ENCODE assay signal across 8 mouse cellular contexts in genomic region chr19:46502069-46502455, GRCm38 (mm10). TPM values are rescaled to one million over a fixed set of nuclear protein-coding genes. Genes with fewer than 3 reads are reported as not detected.
DNase-seq lines count a peak whose midpoint lies in the region; ATAC-seq and TF ChIP-seq lines count a peak whose summit lies in the region.

No protein-coding gene starts in this region.

- TF ChIP-seq CTCF in thymus, adult 2 months (IDR thresholded peaks at IDR 0.05; ENCODE audit: borderline replicate concordance, control insufficient read depth, extremely low read depth, insufficient read depth, low read length, poor library complexity): peak; percentile 51; the same call in 1 of the 2 replicates

- no peak for ATAC-seq in megakaryocyte, adult 5-6 weeks (ENCODE audit: poor library complexity, severe bottlenecking)
- ATAC-seq in liver, embryonic 11.5 days (replicated peaks; ENCODE audit: low FRiP score): no peak
- ATAC-seq in neural tube, embryonic 15.5 days (ENCODE audit: low FRiP score): no peak

- DNase-seq in cerebellum, postnatal 10 days: peak; percentile 79
- peak; percentile 74 to 83 for DNase-seq in gastrocnemius, postnatal 4 days (ENCODE audit: low spot score in 2 of 2)
- peak; percentile 83 for DNase-seq in kidney, adult 18-20 months
- peak; percentile 83 for DNase-seq in liver, embryonic 11.5 days (ENCODE audit: low spot score)
- peak; percentile 87 for DNase-seq in thymus, adult 2 months

- TF ChIP-seq POLR2A in thymus, adult 2 months (IDR thresholded peaks at IDR 0.05; ENCODE audit: control insufficient read depth, extremely low read depth, insufficient read depth, low read length, poor library complexity): peak; percentile 38; the same call in 1 of the 2 replicates

- H3K9ac ChIP-seq in liver, embryonic 11.5 days (ENCODE audit: low read depth, low read length): peak overlapping the region; percentile 99
- peak overlapping the region; percentile 96 for H3K9ac ChIP-seq in neural tube, embryonic 15.5 days (replicated peaks)

- peak overlapping the region; percentile 99 for H3K4me2 ChIP-seq in liver, embryonic 11.5 days
- H3K4me2 ChIP-seq in neural tube, embryonic 15.5 days: peak overlapping the region; percentile 96

- H3K36me3 ChIP-seq in megakaryocyte, embryonic 14.5 days (replicated peaks; ENCODE audit: low read length): peaks cover 46% of the 10 kb centered on the region
- peaks cover 16% of the 10 kb centered on the region for H3K36me3 ChIP-seq in liver, embryonic 11.5 days (ENCODE audit: control insufficient read depth, insufficient read depth, low read length)
- 0 out of 2 replicates have a peak, but pooled peaks cover 6% of the 10 kb centered on the region for H3K36me3 ChIP-seq in neural tube, embryonic 15.5 days
- H3K36me3 ChIP-seq in thymus, adult 2 months (ENCODE audit: control insufficient read depth, insufficient read depth, low read length): no peaks in the 10 kb centered on the region

- H3K27me3 ChIP-seq in megakaryocyte, embryonic 14.5 days (replicated peaks): no peaks in the 10 kb centered on the region
- H3K27me3 ChIP-seq in liver, embryonic 11.5 days (replicated peaks; ENCODE audit: control insufficient read depth, insufficient read depth, low read length): no peaks in the 10 kb centered on the region
- no peaks in the 10 kb centered on the region for H3K27me3 ChIP-seq in neural tube, embryonic 15.5 days (replicated peaks)
- H3K27me3 ChIP-seq in thymus, adult 2 months (ENCODE audit: control insufficient read depth, insufficient read depth, low read length): no peaks in the 10 kb centered on the region

- WGBS in liver, embryonic 11.5 days: under 1% methylated on average over 43 of the region's 46 CpGs
- under 1% methylated on average over 45 of the region's 46 CpGs for WGBS in neural tube, embryonic 15.5 days
- under 1% methylated on average over 46 of the region's 46 CpGs for WGBS in thymus, adult 2 months

- peaks cover 46% of the 10 kb centered on the region for H3K4me1 ChIP-seq in megakaryocyte, embryonic 14.5 days
- H3K4me1 ChIP-seq in liver, embryonic 11.5 days (replicated peaks; ENCODE audit: control insufficient read depth, insufficient read depth, low read length): peaks cover 34% of the 10 kb centered on the region
- H3K4me1 ChIP-seq in neural tube, embryonic 15.5 days: peaks cover 44% of the 10 kb centered on the region
- peaks cover 30% of the 10 kb centered on the region for H3K4me1 ChIP-seq in thymus, adult 2 months (replicated peaks; ENCODE audit: control insufficient read depth, insufficient read depth, low read length)

- H3K4me3 ChIP-seq in megakaryocyte, embryonic 14.5 days (replicated peaks): peak overlapping the region; percentile 90
- peak overlapping the region; percentile 97 for H3K4me3 ChIP-seq in liver, embryonic 11.5 days (ENCODE audit: low read depth, low read length)
- H3K4me3 ChIP-seq in neural tube, embryonic 15.5 days (replicated peaks): peak overlapping the region; percentile 80
- H3K4me3 ChIP-seq in thymus, adult 2 months (ENCODE audit: control insufficient read depth, insufficient read depth, low read length): peak overlapping the region; percentile 58

- peak overlapping the region; percentile 100 for H3K27ac ChIP-seq in liver, embryonic 11.5 days (ENCODE audit: low read depth, low read length)
- peak overlapping the region; percentile 100 for H3K27ac ChIP-seq in neural tube, embryonic 15.5 days (replicated peaks)
- H3K27ac ChIP-seq in thymus, adult 2 months (ENCODE audit: control insufficient read depth, insufficient read depth, low read length): peak overlapping the region; percentile 79

- no peaks in the 10 kb centered on the region for H3K9me3 ChIP-seq in megakaryocyte, embryonic 14.5 days
- H3K9me3 ChIP-seq in liver, embryonic 11.5 days (ENCODE audit: control insufficient read depth, low read length): no peaks in the 10 kb centered on the region
- no peaks in the 10 kb centered on the region for H3K9me3 ChIP-seq in neural tube, embryonic 15.5 days (replicated peaks)

RNA-seq across cellular contexts. Expression of gene Trim8, which starts 0.6 kb away (rescaled TPM):
- polyA plus RNA-seq in megakaryocyte, embryonic 14.5 days (2012; ENCODE audit: insufficient read depth, low replicate concordance): 207 and 435 TPM in 2 replicates
- total RNA-seq in megakaryocyte, adult 5-6 weeks (2015): 14.1 and 18.2 TPM in 2 replicates
- total RNA-seq in megakaryocyte, adult 5-6 weeks (2017): 18.0 and 20.1 TPM in 2 replicates
- total RNA-seq in gastrocnemius, postnatal 4 days (2021): 10 to 100 TPM; 40.4 to 41.4 TPM
- 22.9 and 24.1 TPM in 2 replicates for polyA plus RNA-seq in liver, embryonic 11.5 days (2014; fragmentation: Nextera tagmentation; extraction: Ambion mirVana)
- polyA plus RNA-seq in neural tube, embryonic 15.5 days (2015; fragmentation: Nextera tagmentation; extraction: Ambion mirVana): 23.5 and 25.5 TPM in 2 replicates
- 57.9 and 78.2 TPM in 2 replicates for polyA plus RNA-seq in thymus, adult 2 months (2012; rRNA removed)
